Mouse (Mus musculus): ENCODE data around the gene Tmem256. TPM values are rescaled to one million over a fixed set of nuclear protein-coding genes. Genes with fewer than 3 reads are reported as not detected.

Gene Tmem256
- total RNA-seq (2014; rRNA removed) (117 and 189 TPM in 2 replicates), polyA plus RNA-seq (2015; fragmentation: Nextera tagmentation; extraction: Ambion mirVana) (350 and 422 TPM in 2 replicates)

DNA sequence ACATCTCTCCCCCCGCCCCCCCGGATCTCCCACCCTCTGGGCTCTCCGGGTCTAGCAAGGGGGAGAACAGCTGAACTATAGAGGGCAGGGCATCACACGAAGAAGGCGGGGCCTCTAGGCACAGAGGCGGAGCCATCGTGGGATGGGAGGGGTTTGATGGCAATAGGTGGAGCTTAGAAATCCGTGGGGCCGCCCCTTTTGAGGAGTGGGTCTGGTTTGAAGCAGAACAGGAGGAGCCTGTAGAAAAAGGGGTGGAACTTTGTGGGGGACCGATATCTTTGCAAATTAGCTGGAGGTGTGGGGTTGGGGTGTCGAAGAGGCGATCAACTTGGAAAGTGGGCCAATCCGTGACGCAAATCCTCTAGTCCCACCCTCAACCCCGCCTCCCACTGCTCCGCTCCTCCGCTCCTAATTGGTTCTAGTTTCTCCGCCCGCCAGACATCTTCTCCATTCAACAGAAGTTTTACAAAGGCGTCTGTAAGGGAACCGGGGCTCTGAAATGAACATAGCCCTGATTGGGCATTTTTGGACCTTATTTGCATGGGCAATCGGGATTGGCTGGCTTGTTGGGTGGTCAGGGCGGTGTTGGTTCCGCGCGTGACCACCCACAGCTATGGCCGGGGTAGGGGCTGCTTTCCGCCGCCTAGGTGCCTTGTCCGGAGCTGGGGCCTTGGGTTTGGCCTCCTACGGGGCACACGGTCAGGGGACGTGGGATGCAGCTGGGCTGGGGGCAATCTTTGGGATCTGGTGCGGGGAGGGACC is at the start of gene Tmem256:
TSS of gene Tmem256 (plus strand) at position 563 of the 762 bp plus-strand sequence.
- Histone ChIP-seq H3K27ac (ENCODE audit: low read depth, low read length) (peak within 1 kb of the TSS; percentile 97), H3K4me3 (ENCODE audit: low read depth, low read length) (peak within 1 kb of the TSS; percentile 87), H3K4me1 (ENCODE audit: insufficient read depth) (peaks cover 22% of the 10 kb centered on the region), H3K9me3 (ENCODE audit: low read length) (no peaks in the 10 kb centered on the region), H3K4me2 (ENCODE audit: low read depth) (peak within 1 kb of the TSS; percentile 95), H3K36me3 (ENCODE audit: insufficient read depth) (peaks cover 5% of the 10 kb centered on the region), H3K27me3 (ENCODE audit: insufficient read depth, low read length) (no peaks in the 10 kb centered on the region), H3K9ac (peak within 1 kb of the TSS; percentile 96)
- ATAC-seq (peak; percentile 94), DNase-seq (peak; percentile 99)
- no peak for TF ChIP-seq CTCF (IDR thresholded peaks at IDR 0.05; ENCODE audit: low read depth)
- WGBS = 1% methylated on average over 34 of the region's 34 CpGs

DNA sequence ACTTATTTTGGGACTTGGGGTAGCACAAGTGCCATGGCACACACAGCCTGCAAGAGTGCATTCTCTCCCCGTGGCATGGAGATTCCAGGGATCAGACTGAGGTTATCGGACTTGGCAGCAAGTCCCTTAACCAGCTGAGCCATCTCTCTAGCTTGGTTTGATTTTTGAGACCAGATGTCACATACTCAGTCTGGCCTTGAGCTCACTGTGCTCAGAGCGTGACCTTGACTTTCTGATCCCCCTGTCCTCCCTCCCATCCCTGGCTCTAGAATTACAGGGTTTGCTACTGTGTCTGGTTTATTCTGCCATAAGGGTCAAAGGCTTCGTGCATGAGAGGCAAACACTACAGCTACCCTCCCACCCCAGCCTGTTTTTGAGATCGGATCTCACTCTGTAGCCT is 48.9 kb upstream of the Tmem256 start:
- ATAC-seq (no peak), DNase-seq (no peak)
- WGBS = 74% methylated on average over 5 of the region's 5 CpGs
- H3K4me1 ChIP-seq (ENCODE audit: insufficient read depth) = no peaks in the 10 kb centered on the region
- H3K27me3 ChIP-seq (ENCODE audit: insufficient read depth, low read length) = no peaks in the 10 kb centered on the region
- no peak overlapping the region for H3K4me3 ChIP-seq (ENCODE audit: low read depth, low read length)
- H3K4me2 ChIP-seq (ENCODE audit: low read depth) = no peak overlapping the region
- H3K36me3 ChIP-seq (ENCODE audit: insufficient read depth) = no peaks in the 10 kb centered on the region
- no peak for TF ChIP-seq CTCF (IDR thresholded peaks at IDR 0.05; ENCODE audit: low read depth)
- no peak overlapping the region for H3K27ac ChIP-seq (ENCODE audit: low read depth, low read length)
- H3K9ac ChIP-seq = no peak overlapping the region
- H3K9me3 ChIP-seq (ENCODE audit: low read length) = no peaks in the 10 kb centered on the region

DNA sequence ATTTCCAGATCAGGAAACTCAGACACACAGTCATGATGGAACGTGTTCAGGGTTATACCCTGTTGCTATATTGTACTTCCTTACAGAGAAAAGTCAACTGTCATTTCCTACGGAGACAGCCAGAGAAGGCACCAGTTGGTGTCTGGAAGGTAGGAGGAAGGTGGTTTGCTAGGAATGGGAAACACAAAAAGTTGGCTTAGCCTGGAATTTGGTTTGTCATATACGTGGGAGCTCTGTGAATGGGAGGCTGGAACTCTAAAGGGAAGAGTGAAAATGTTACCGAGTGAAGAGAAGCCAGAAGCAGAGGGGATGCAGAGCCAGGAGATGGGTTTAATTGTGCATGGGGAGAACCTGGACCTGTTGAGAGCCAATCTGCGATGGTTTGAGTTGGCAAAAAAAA is 46.9 kb upstream of the Tmem256 start:
- Histone ChIP-seq H3K4me1 (ENCODE audit: insufficient read depth) (peaks cover 8% of the 10 kb centered on the region), H3K27me3 (ENCODE audit: insufficient read depth, low read length) (no peaks in the 10 kb centered on the region), H3K9me3 (ENCODE audit: low read length) (no peaks in the 10 kb centered on the region), H3K9ac (no peak overlapping the region), H3K4me2 (ENCODE audit: low read depth) (no peak overlapping the region), H3K27ac (ENCODE audit: low read depth, low read length) (no peak overlapping the region), H3K4me3 (ENCODE audit: low read depth, low read length) (no peak overlapping the region), H3K36me3 (ENCODE audit: insufficient read depth) (no peaks in the 10 kb centered on the region)
- no peak for TF ChIP-seq CTCF (IDR thresholded peaks at IDR 0.05; ENCODE audit: low read depth)
- no peak for ATAC-seq
- no peak for DNase-seq
- 71% methylated on average over 5 of the region's 5 CpGs for WGBS

DNA sequence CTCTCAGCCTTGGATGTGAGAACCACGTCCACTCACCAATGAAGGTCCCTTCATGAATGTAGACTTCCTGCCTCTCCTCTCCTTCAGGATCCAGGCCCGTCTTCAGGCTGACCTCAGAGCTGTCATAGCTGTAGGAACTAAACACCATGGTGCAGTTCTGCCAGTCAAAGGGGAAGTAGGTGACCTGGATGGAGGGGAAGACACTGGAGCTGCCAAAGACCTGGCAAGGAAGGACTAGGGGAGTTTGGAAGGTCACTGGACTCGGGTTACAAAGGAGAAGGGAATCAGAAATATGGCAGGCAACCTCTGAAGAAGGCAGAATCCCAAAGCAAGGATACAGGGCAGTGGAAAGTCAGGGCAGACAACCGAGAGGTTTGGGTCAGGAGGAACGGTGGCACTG is 44.9 kb upstream of the Tmem256 start:
- Histone ChIP-seq H3K4me1 (ENCODE audit: insufficient read depth) (peaks cover 8% of the 10 kb centered on the region), H3K4me3 (ENCODE audit: low read depth, low read length) (no peak overlapping the region), H3K9ac (no peak overlapping the region), H3K4me2 (ENCODE audit: low read depth) (no peak overlapping the region), H3K36me3 (ENCODE audit: insufficient read depth) (peaks cover 7% of the 10 kb centered on the region; the same call in 1 of the 2 replicates), H3K9me3 (ENCODE audit: low read length) (no peaks in the 10 kb centered on the region), H3K27ac (ENCODE audit: low read depth, low read length) (no peak overlapping the region), H3K27me3 (ENCODE audit: insufficient read depth, low read length) (no peaks in the 10 kb centered on the region)
- DNase-seq (no peak), ATAC-seq (no peak)
- WGBS = 69% methylated on average over 5 of the region's 5 CpGs
- no peak for TF ChIP-seq CTCF (IDR thresholded peaks at IDR 0.05; ENCODE audit: low read depth)

DNA sequence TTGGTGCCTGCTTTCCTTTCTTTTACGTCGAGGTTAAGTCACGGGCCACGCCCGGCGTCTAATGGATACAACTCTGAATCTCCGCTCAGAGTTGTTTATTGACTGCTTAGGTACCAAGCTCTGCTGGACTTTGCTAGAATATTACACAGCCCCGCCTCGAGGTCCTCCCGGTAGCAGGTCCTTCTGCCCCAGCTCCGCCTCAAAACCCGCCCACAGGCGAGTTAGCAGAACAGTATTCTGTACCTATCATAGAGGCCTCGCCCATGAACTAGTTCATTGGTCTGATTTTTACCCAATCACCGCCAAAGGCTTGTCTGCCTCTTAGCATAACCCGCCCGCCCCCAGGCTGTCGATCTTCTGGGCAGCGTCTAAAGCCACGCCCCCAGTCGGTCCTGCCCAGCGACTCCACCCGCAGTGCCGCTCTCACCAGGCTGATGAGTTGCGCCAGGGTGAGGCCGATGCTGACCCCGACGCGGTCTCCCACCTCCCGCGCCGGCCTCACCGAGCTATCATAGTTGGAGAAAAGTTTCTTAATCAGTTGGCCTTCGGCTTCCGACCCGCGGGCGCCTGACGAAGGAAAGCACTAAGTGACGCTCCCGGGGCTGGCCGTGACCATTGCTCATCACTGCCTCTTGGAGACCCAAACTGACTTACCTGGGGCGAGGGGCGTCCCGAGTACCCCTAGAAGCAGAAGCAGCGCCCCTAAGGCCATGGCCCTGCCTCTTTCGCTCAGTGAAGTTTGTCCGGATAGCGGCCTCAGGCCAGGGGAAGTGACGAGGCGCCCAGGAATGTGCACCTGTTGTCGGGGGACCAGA is 42.9 kb upstream of the Tmem256 start, which contains the start of gene Chrnb1:
TSS of gene Chrnb1 (minus strand) at position 776 of the 815 bp plus-strand sequence.
- WGBS = 3% methylated on average over 52 of the region's 52 CpGs
- DNase-seq (peak; percentile 90), ATAC-seq (peak; percentile 96)
- Histone ChIP-seq H3K9me3 (ENCODE audit: low read length) (no peaks in the 10 kb centered on the region), H3K36me3 (ENCODE audit: insufficient read depth) (peaks cover 7% of the 10 kb centered on the region; the same call in 1 of the 2 replicates), H3K4me2 (ENCODE audit: low read depth) (peak within 1 kb of the TSS; percentile 60), H3K4me3 (ENCODE audit: low read depth, low read length) (peak within 1 kb of the TSS; percentile 34), H3K9ac (peak within 1 kb of the TSS; percentile 33; the same call in 1 of the 2 replicates), H3K4me1 (ENCODE audit: insufficient read depth) (peaks cover 12% of the 10 kb centered on the region), H3K27me3 (ENCODE audit: insufficient read depth, low read length) (no peaks in the 10 kb centered on the region), H3K27ac (ENCODE audit: low read depth, low read length) (no peak within 1 kb of the TSS)
- TF ChIP-seq CTCF (IDR thresholded peaks at IDR 0.05; ENCODE audit: low read depth) = no peak; the same call in 1 of the 2 replicates

DNA sequence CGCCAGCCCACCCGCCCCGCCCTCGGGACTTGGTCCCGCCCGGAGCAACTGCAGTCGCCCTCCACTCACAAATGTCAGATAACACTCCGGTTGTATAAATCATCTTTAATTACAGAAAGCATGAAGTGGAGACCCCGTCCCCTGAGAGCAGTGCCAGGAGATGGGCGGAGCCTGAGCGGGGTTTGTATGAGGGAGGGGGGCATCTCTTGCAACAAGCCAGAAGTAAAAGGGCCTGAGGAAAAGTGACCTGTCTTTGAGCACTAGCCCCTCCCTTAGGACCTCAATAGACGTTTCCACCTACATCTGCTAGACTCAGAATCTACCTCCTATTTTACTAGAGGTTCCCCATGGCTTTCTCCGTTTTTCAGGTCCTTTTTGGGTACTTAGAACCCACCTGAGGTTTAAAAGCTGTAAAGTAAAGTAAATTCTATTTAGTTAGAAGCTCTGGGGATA is 42.3 kb upstream of the Tmem256 start:
- H3K9me3 ChIP-seq (ENCODE audit: low read length) = no peaks in the 10 kb centered on the region
- 4% methylated on average over 13 of the region's 13 CpGs for WGBS

More for the DNA sequence above, 42.3 kb upstream of the Tmem256 start:
- Histone ChIP-seq H3K4me3 (ENCODE audit: low read depth, low read length) (peak overlapping the region; percentile 34), H3K27me3 (ENCODE audit: insufficient read depth, low read length) (no peaks in the 10 kb centered on the region), H3K27ac (ENCODE audit: low read depth, low read length) (no peak overlapping the region), H3K4me1 (ENCODE audit: insufficient read depth) (peaks cover 12% of the 10 kb centered on the region), H3K4me2 (ENCODE audit: low read depth) (peak overlapping the region; percentile 60), H3K9ac (no peak overlapping the region), H3K36me3 (ENCODE audit: insufficient read depth) (peaks cover 7% of the 10 kb centered on the region; the same call in 1 of the 2 replicates)
- DNase-seq = no peak
- no peak for ATAC-seq
- no peak for TF ChIP-seq CTCF (IDR thresholded peaks at IDR 0.05; ENCODE audit: low read depth)
